Mouse (Mus musculus) heart, embryonic 14.5 days (tissue): ENCODE data around the gene Hypk. TPM values are rescaled to one million over a fixed set of nuclear protein-coding genes. Genes with fewer than 3 reads are reported as not detected.
"Not testable (repeated sequence)": the region's sequence is repeated elsewhere in the genome, so short reads cannot be mapped to it uniquely, and the experiment has no call there.

Source experiments
- ATAC-seq: fragments of 200-750 bp; cut with Nextera tagmentation; 2 replicates; pipeline ENCODE4 v1.8.0; 2017; ENCODE audit warnings: low read depth, moderate TSS enrichment; ENCODE audit not compliant: insufficient number of reproducible peaks, insufficient read depth, low FRiP score
- H3K27ac ChIP-seq, 2 experiments: fragments of 200-500 bp in 1 of 2; fragments of 300-500 bp in 1 of 2; sonication (generic) in 1 of 2; replicated peaks in 1 of 2; 2 replicates each; pipeline ENCODE4 v1.5.1; 2012 to 2014; ENCODE audit warnings: low read depth in 2 of 2, low read length in 2 of 2, control low read depth in 1 of 2, mild to moderate bottlenecking in 1 of 2, mixed read lengths in 1 of 2; ENCODE audit not compliant: control insufficient read depth in 1 of 2, insufficient read depth in 1 of 2
- H3K27me3 ChIP-seq: fragments of 300-500 bp; sonication (generic); 2 replicates; pipeline ENCODE4 v1.6.1; 2014; ENCODE audit warnings: mild to moderate bottlenecking, low read length, control low read depth; ENCODE audit not compliant: control insufficient read depth, insufficient read depth
- H3K36me3 ChIP-seq: fragments of 300-500 bp; sonication (generic); 2 replicates; pipeline ENCODE4 v1.6.1; 2014; ENCODE audit warnings: mild to moderate bottlenecking, control low read depth, low read length, mixed read lengths; ENCODE audit not compliant: control insufficient read depth, insufficient read depth
- H3K4me1 ChIP-seq, 2 experiments: fragments of 200-500 bp in 1 of 2; fragments of 300-500 bp in 1 of 2; sonication (generic) in 1 of 2; 2 replicates each; pipeline ENCODE4 v1.6.1; 2012 to 2014; ENCODE audit warnings: low read length in 2 of 2, control low read depth in 1 of 2, mixed read lengths in 1 of 2; ENCODE audit not compliant: control insufficient read depth in 2 of 2, insufficient read depth in 2 of 2
- H3K4me2 ChIP-seq: fragments of 300-500 bp; sonication (generic); 2 replicates; pipeline ENCODE4 v1.6.1; 2014; ENCODE audit warnings: mild to moderate bottlenecking, low read length
- H3K4me3 ChIP-seq, 2 experiments: fragments of 200-500 bp in 1 of 2; fragments of 300-500 bp in 1 of 2; sonication (generic) in 1 of 2; 2 replicates each; pipeline ENCODE4 v1.5.1; 2012 to 2014; ENCODE audit warnings: low read length in 2 of 2, mild to moderate bottlenecking in 2 of 2, control low read depth in 1 of 2, low read depth in 1 of 2, moderate library complexity in 1 of 2; ENCODE audit not compliant: control insufficient read depth in 1 of 2, insufficient read depth in 1 of 2
- H3K9ac ChIP-seq: fragments of 300-500 bp; sonication (generic); 2 replicates; pipeline ENCODE4 v1.6.1; 2014; ENCODE audit warnings: mild to moderate bottlenecking, low read length
- H3K9me3 ChIP-seq: fragments of 300-500 bp; sonication (generic); 2 replicates; pipeline ENCODE4 v1.6.1; 2016; ENCODE audit warnings: low read length, control low read depth; ENCODE audit not compliant: control insufficient read depth
- WGBS: fragments of 180-500 bp; shearing (Covaris S2); extraction: QIAGEN DNeasy Blood & Tissue Kit; methylation state at CpG from one replicate; pipeline ENCODE4 v1.1.7; 2014; 5-methylcytosine and 5-hydroxymethylcytosine counted together
- polyA plus RNA-seq: library from polyadenylated mRNA; unstranded; fragments of >200 nt; fragmentation: Nextera tagmentation; extraction: Ambion mirVana; gene quantifications from 2 replicates; pipeline ENCODE4 v1.2.1, GENCODE M21; 2014

The Hypk gene
- polyA plus RNA-seq, 1 experiment from 2014 or later = 101 TPM

- H3K27ac ChIP-seq = no peak overlapping the region
- no peaks in the 10 kb centered on the region for H3K9me3 ChIP-seq
- no peak overlapping the region for H3K9ac ChIP-seq
- H3K27me3 ChIP-seq = no peaks in the 10 kb centered on the region
- H3K4me2 ChIP-seq = no peak overlapping the region
- H3K36me3 ChIP-seq = no peaks in the 10 kb centered on the region
- ATAC-seq = no peak
- H3K4me3 ChIP-seq = no peak overlapping the region
- H3K4me1 ChIP-seq = no peaks in the 10 kb centered on the region
- WGBS = 81% methylated on average over 3 of the region's 3 CpGs
Measured at GRCm38 (mm10) chr2:121477491-121478266, 24.6 kb downstream of the Hypk start.

GRCm38 (mm10) chr2:121480498-121480897 lies 27.4 kb downstream of the Hypk start:
- no peak for ATAC-seq
- Histone ChIP-seq H3K4me2 (no peak overlapping the region), H3K27ac (no peak overlapping the region), H3K27me3 (no peaks in the 10 kb centered on the region), H3K36me3 (no peaks in the 10 kb centered on the region), H3K9ac (no peak overlapping the region), H3K4me1 (no peaks in the 10 kb centered on the region), H3K9me3 (no peaks in the 10 kb centered on the region), H3K4me3 (no peak overlapping the region)
- 55% methylated on average over 3 of the region's 3 CpGs for WGBS

- H3K9ac ChIP-seq, H3K4me3 ChIP-seq, H3K27me3 ChIP-seq, H3K4me1 ChIP-seq, H3K4me2 ChIP-seq, H3K27ac ChIP-seq, H3K36me3 ChIP-seq, ATAC-seq, H3K9me3 ChIP-seq: not testable (repeated sequence)
- WGBS = 78% methylated on average over 13 of the region's 13 CpGs
Measured at GRCm38 (mm10) chr2:121480916-121481315, 27.8 kb downstream of the Hypk start.

GRCm38 (mm10) chr2:121483576-121483975 lies 30.5 kb downstream of the Hypk start:
- no peaks in the 10 kb centered on the region for H3K36me3 ChIP-seq
- no peaks in the 10 kb centered on the region for H3K4me1 ChIP-seq
- no peak overlapping the region for H3K4me2 ChIP-seq
- no peak overlapping the region for H3K4me3 ChIP-seq
- no peaks in the 10 kb centered on the region for H3K27me3 ChIP-seq
- 75% methylated on average over 8 of the region's 8 CpGs for WGBS
- ATAC-seq = no peak
- no peak overlapping the region for H3K27ac ChIP-seq
- H3K9ac ChIP-seq = no peak overlapping the region
- H3K9me3 ChIP-seq = no peaks in the 10 kb centered on the region

GRCm38 (mm10) chr2:121484403-121484802 lies 31.3 kb downstream of the Hypk start:
- not testable (repeated sequence) for H3K4me3 ChIP-seq, ATAC-seq, H3K9me3 ChIP-seq, H3K4me2 ChIP-seq, H3K27me3 ChIP-seq, H3K36me3 ChIP-seq, H3K9ac ChIP-seq, H3K27ac ChIP-seq, H3K4me1 ChIP-seq
- WGBS = 75% methylated on average over 1 of the region's 2 CpGs

GRCm38 (mm10) chr2:121501550-121501949 lies 48.5 kb downstream of the Hypk start:
- not testable (repeated sequence) for H3K27ac ChIP-seq, H3K27me3 ChIP-seq, H3K9ac ChIP-seq, H3K9me3 ChIP-seq, H3K4me2 ChIP-seq, H3K4me1 ChIP-seq, H3K4me3 ChIP-seq, ATAC-seq, H3K36me3 ChIP-seq
- WGBS = 100% methylated on average over 1 of the region's 6 CpGs

- Histone ChIP-seq H3K27ac (peak within 1 kb of the TSS; percentile 57 to 73), H3K4me3 (peak within 1 kb of the TSS; percentile 52 to 70), H3K9ac (peak within 1 kb of the TSS; percentile 78), H3K4me1 (peaks cover 0 to 17% of the 10 kb centered on the region in 2 experiments), H3K4me2 (peak within 1 kb of the TSS; percentile 79)
- peak; percentile 83 for ATAC-seq
- H3K27me3 ChIP-seq, H3K36me3 ChIP-seq, H3K9me3 ChIP-seq: not testable (repeated sequence)
- WGBS = 3% methylated on average over 40 of the region's 42 CpGs
Measured at GRCm38 (mm10) chr2:121505942-121506882, 53.1 kb downstream of the Hypk start, which contains the start of the genes Mfap1a and Wdr76. Gene Mfap1a, minus strand, starts transcription at chr2:121506665. Gene Wdr76, plus strand, starts transcription at chr2:121506723.
